Mouse (Mus musculus) subcutaneous adipose tissue, adult 2 months (tissue): Measurements from ENCODE around the gene Pacrg. TPM values are rescaled to one million over a fixed set of nuclear protein-coding genes. Genes with fewer than 3 reads are reported as not detected.

Source experiments
- polyA plus RNA-seq: library from polyadenylated mRNA; depleted of rRNA; stranded (reverse); fragments of >200 nt; gene quantifications from 2 replicates; pipeline ENCODE4 v1.2.3, GENCODE M21; 2012; ENCODE audit warnings: low replicate concordance; rRNA removed

The Pacrg gene
- 0.17 and 0.49 TPM in 2 replicates for polyA plus RNA-seq

DNA sequence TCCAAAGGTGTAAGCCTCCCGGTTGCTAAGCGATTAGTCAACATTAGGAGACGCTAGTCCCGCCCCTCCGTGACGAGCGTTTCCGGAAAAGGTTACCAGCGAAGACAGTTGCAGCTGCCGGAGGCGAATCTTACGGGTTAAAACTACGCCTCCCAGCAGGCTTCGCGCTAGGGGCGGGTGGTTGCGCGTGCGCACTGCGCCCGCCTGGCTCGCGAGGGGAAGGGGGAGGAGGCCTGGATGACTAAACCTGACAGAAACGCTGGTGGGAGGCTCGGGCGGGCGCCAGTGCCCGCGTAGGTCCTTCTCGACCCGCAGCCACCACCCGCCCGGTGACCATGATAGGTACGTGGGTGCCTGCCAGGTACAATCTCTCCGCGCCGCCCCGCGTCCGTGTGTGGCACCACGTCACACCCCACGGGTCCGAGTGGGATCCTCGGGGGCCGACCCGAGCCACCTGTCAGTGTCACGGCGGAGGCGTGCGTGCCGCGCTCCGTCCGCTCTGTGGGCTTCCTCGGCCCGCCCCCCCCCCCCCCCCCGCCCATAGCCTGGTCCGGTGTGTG, at the start of gene Pacrg, which contains the start of gene Prkn:
Gene Pacrg, minus strand, starts transcription at position 164 of the 560 bp plus-strand sequence.
Gene Prkn, plus strand, starts transcription at position 237 of the 560 bp plus-strand sequence.

Other genes starting within 250 kb of the Pacrg start
- gene Prkn, start 73 bp upstream of the Pacrg start, polyA plus RNA-seq, result 3.9 and 6.1 TPM in 2 replicates